Mouse (Mus musculus) layer of hippocampus, adult 8-10 months (tissue): ENCODE data around the gene Rcsd1. TPM values are rescaled to one million over a fixed set of nuclear protein-coding genes. Genes with fewer than 3 reads are reported as not detected.
A peak's percentile ranks its signal among the peaks of the same experiment; 100 is the strongest.

ENCODE experiments used
- DNase-seq, 2 experiments: peaks; one replicate each; pipeline ENCODE4 v3.0.0; 2022; ENCODE audit warnings: low spot score in 2 of 2
- total RNA-seq, 4 experiments: library from RNA; stranded (reverse); gene quantifications; 2 replicates each; pipeline ENCODE4 v1.2.4; 2022

Rcsd1 gene
- total RNA-seq, 4 experiments from 2014 or later: 4.2 to 8.6 (median 6.3) TPM

- DNase-seq: no peak
These were observed 78.4 kb downstream of the Rcsd1 start for GRCm38 (mm10) chr1:165631136-165631535.

GRCm38 (mm10) chr1:165629975-165630374 lies 79.6 kb downstream of the Rcsd1 start:
- no peak for DNase-seq

GRCm38 (mm10) chr1:165628603-165629002 lies 81.0 kb downstream of the Rcsd1 start:
- no peak for DNase-seq

- no peak for DNase-seq
These were observed 83.7 kb downstream of the Rcsd1 start for GRCm38 (mm10) chr1:165625896-165626295.

- no peak for DNase-seq
These were observed 84.5 kb downstream of the Rcsd1 start for GRCm38 (mm10) chr1:165625058-165625457.

GRCm38 (mm10) chr1:165618201-165618624 lies 91.3 kb downstream of the Rcsd1 start:
- DNase-seq: peak; percentile 36 to 51

- no peak for DNase-seq
These were observed 92.2 kb downstream of the Rcsd1 start for GRCm38 (mm10) chr1:165617166-165617891.

GRCm38 (mm10) chr1:165616652-165617051 lies 92.9 kb downstream of the Rcsd1 start:
- no peak for DNase-seq

GRCm38 (mm10) chr1:165614793-165615192 lies 94.8 kb downstream of the Rcsd1 start:
- no peak for DNase-seq

GRCm38 (mm10) chr1:165613926-165614325 lies 95.6 kb downstream of the Rcsd1 start:
- DNase-seq: no peak

GRCm38 (mm10) chr1:165612714-165613113 lies 96.8 kb downstream of the Rcsd1 start:
- DNase-seq: no peak

GRCm38 (mm10) chr1:165610321-165610999 lies 99.1 kb downstream of the Rcsd1 start:
- DNase-seq: peak in 1 of 2 experiments; percentile 34

- DNase-seq: no peak
These were observed 99.8 kb downstream of the Rcsd1 start for GRCm38 (mm10) chr1:165609495-165610320.

- no peak for DNase-seq
These were observed 100.7 kb downstream of the Rcsd1 start for GRCm38 (mm10) chr1:165608904-165609303.

- DNase-seq: no peak
These were observed 103.8 kb downstream of the Rcsd1 start for GRCm38 (mm10) chr1:165605774-165606173.

- DNase-seq: no peak
These were observed 104.4 kb downstream of the Rcsd1 start for GRCm38 (mm10) chr1:165605108-165605507.

- DNase-seq: no peak
These were observed 105.4 kb downstream of the Rcsd1 start for GRCm38 (mm10) chr1:165604203-165604602.

- no peak for DNase-seq
These were observed 106.3 kb downstream of the Rcsd1 start for GRCm38 (mm10) chr1:165603218-165603617.

- no peak for DNase-seq
These were observed 107.7 kb downstream of the Rcsd1 start for GRCm38 (mm10) chr1:165601775-165602280.
